Mouse (Mus musculus): ENCODE measurements around the gene Serhl. TPM values are rescaled to one million over a fixed set of nuclear protein-coding genes. Genes with fewer than 3 reads are reported as not detected.
"Not testable (repeated sequence)": the region's sequence is repeated elsewhere in the genome, so short reads cannot be mapped to it uniquely, and the experiment has no call there.

The Serhl gene
- total RNA-seq, 4 experiments from 2014 or later, result 8.5 to 13.7 (median 11.2) TPM

DNA sequence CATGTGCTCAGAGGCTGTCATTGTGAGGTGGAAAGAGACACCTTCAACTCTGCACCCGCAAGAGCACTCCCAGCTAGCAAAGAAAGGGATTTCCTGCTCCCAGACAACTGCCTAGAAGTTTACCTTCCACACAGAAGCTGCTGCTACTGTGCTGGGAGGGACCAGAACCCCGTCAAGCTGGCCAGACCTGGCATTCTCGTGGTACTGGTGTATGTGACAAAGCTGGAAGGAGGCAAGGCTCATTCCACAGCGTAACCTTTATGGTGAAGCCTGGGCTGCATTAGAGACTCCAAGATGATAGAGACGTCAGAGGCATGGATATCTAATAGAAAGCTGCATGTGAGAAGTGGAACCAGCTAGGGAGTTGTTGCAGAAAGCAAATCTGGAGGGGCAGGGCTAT is 35.3 kb downstream of the Serhl start:
- no peak for DNase-seq (ENCODE audit: low spot score in 2 of 2)

DNA sequence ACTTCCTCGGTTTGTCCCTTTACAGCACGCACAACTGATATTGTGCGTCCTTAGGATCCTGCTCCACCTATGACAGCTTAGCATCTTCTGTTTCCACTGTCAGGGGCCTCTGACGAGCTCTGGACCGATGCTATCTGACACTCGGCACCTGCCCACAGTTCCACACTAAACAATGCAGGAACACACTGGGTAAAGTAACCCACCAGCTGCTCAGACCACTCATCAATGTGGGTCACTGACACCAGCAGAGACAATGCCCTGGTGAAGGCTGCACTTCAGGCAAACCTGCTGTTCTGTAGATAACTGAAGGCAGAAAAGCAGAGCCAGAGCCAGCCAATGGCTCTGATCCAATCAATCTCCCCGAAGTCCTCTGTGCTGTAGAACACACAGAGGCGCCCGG is 37.3 kb downstream of the Serhl start:
- no peak for DNase-seq (ENCODE audit: low spot score in 2 of 2)

DNA sequence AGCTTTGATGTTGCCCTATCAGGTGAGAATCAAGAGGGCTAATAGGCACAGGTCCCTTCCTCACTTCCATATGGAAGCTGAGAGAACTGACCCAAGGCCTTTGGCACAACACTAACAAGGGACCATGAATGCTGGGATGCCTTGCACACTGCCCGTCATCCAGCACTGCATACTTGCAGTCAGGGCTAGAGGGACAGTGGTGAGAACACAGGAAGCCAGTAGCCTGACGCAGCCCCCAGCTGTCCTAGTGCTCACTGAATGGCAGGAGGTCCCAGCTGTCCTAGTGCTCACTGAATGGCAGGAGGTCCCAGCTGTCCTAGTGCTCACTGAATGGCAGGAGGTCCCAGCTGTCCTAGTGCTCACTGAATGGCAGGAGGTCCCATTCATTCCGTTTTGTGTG is 37.7 kb downstream of the Serhl start:
- DNase-seq (ENCODE audit: low spot score in 2 of 2), result not testable (repeated sequence)

DNA sequence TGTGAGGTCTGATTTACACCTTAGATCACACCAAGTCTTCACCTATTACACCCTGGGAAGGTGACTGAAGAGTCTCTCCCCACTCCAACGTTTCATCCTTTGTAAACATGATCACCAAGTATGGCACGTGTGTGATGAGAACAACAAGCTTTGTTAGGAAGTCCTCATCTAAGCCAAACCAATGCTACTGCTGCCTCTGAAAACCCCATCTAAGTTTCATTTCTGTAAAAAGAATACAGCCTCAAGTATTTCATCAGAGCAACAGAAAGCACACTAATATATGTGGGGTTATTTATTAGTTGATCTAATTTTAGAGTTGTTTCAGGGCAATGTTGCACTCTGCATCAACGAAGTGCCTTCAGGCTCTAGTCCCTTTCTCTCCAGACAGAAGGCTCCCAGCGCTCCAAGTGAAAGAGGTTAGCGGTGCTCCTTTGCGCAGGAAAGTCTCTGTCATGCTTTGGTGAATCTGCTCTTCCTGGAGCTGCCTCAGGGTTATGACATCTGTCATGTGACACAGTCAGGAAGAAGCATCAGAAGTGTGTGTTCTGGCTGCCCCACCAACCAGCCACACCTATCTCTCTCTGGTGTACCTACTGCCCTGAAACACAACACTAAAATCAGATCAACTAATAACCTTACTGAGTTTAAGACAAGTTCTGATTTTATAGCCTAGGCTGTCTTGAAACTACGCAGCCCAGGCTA is 40.4 kb downstream of the Serhl start:
- DNase-seq (ENCODE audit: low spot score in 2 of 2), result no peak

DNA sequence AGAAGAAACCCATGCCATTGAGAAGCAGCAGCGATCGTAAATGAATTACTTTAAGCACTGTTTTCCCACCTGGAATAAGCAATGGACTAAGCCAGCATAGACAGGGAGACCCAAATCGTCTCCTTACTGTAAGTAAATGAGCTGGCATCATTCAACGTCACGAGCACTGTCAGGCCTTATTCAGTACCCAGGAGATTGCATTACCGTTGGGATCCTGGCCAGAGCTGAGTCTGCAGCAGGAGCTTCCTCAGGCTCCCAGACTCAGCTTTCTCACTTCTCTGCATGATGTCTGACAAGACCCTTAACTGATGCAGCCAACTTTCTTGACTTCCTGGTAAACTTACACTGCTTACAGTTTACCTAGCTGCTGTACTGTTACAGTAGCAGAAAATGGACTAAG is 45.4 kb downstream of the Serhl start:
- DNase-seq (ENCODE audit: low spot score in 2 of 2), result no peak

DNA sequence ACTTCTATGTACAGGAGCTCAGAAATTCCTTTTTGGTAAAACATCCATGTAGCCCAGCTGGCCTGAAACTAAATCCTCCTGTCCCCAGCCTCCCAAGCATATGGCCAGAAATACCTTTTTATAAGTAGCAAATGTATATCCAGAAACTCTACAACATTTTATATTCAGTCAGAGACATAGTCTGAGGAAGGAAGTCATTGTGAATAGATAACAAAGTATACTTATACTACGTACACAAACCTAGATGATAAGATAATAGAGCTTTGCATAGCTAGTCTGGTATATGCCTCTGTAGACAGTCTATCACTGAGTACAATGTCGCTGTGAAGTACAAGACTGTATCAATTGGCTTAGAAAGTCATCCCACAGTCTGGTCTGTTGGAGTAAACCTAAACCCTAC is 46.3 kb downstream of the Serhl start:
- no peak for DNase-seq (ENCODE audit: low spot score in 2 of 2)

DNA sequence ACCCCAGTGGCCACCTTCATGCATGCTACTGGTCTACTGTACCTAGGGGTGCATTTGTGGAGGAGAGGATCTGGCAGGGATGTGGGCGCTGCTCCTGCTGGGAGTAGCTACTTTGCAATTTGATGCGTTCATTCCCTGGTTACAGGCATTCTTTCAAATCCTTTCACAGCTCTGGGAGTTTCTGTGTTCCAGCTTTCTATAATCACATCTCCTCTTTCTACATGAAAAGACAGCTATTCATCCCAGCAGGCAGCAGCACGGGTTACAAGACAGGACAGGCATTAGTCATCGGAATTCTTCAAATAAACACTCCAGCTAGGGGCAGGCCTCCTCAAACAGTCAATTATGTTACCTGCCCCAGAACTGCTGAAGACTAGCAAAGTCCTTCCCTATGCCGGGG is 53.6 kb downstream of the Serhl start:
- no peak for DNase-seq (ENCODE audit: low spot score in 2 of 2)

DNA sequence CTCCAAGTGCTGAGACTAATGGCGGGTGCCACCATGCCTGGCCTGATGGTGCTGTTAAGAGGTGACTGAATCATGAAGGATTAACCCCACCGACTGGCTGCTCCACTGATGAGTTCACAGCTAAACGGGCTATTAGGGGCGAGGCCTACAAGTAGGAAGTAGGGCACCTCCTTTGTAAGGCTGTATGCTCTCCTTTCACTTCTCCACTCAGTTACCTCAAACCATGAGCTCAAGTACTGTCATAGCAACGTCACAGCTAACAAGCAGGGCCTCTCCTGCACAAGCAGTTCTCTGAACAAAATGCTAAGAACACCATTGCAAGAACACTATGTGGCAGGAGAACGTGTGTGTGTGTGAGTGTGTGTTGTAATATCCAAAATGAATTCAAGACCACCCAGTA is 56.2 kb downstream of the Serhl start:
- no peak for DNase-seq (ENCODE audit: low spot score in 2 of 2)

DNA sequence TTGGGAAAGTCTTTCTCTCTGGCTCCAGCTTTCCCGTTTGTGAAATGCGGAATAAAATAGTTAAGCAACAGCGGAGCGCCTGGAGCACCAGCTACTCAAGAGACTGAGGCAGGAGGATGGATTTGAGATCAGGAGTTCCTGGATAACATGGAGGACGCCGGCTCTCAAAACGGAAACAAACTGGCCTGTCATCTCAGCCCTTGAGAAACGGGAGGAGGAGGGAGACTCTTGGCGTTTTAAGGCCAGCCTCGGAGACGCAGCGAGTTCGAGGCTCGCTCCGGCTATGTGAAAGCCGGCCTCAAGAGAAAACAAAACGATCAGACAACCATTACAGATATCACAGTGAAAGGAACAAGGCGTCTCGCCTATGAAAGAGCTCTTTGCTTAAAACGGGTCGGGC is 59.1 kb downstream of the Serhl start:
- DNase-seq (ENCODE audit: low spot score in 2 of 2), result peak in 1 of 2 experiments; percentile 27

DNA sequence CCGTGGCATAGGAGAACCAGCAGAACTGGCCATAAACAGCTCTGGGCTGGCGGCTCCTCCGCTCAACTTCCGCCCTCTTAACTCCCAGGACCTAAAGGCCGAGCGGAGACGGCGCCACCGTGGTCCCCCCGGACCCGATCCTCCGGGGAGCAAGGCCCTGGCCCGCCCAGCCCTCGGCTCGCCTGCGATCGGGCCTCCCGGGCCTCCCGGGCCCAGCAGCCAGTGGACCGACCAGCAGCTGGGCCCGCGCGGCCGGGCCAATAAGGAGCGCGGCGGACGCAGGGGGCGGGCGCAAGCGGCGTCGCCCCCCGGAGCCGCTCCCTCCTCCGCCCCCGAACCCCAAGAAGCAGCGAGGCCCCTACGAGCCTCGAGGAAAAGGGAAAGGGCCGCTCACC is 59.5 kb downstream of the Serhl start:
- no peak for DNase-seq (ENCODE audit: low spot score in 2 of 2)

DNA sequence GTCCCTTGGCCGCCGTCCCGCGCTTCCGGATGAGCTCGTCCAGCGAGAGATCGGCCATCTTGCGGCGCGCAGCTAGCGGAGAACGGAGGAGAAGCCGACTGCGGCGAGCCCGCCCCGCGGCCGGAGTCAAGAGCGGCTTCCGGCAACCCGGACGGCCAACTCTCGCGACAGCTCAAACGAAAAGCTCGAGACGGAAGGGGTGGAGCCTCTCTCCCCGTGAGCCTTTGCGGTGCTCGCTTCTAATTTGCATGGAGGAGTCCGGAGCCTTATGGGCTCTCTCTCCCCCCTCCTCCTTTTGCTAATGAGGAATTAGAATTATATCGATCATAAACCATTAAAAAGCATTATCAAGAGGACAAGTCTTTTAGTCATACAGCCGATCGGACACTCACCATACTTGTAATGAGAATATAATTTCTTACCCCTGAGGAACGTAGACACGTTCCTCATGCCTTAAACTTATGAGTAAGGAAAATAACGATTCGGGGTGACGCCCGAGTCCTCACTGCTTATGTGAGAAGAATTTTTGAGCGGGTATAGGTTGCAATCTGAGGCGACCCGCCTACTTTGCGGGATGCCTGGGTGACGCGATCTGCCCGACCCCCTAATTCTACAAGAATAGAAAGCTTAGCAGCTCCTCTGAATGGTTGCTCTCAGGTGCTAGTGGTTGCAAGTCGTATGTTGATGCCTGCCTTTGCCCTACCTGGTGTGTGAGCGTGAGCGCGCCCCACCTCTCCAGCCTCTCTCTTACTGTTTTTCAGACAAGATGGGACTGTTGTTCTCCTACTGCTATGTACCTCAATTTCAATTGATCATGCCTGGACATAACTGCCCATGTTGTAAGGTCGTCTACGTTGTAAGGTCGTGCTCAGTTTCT is 60.1 kb downstream of the Serhl start, which contains the start of gene Poldip3:
TSS of gene Poldip3 (minus strand) at position 189 of the 877 bp plus-strand sequence.
- DNase-seq (ENCODE audit: low spot score in 2 of 2), result peak; percentile 97 to 99

DNA sequence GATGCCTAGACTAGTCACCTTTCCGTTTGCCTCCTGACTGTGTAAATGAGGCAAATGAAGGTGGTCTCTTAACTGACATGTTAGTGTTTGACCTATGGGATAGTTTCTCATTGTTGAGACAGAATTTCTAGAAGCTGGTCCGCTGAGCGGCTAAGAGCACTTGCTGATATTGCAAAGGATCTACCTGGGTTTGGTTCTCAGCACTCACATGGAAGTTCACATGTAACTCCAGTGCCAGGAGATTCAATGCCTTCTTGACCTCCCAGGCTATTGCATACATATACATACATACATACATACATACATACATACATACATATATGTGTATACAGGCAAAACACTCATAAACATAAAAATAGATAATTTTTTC is 60.8 kb downstream of the Serhl start:
- DNase-seq (ENCODE audit: low spot score in 2 of 2), result no peak

DNA sequence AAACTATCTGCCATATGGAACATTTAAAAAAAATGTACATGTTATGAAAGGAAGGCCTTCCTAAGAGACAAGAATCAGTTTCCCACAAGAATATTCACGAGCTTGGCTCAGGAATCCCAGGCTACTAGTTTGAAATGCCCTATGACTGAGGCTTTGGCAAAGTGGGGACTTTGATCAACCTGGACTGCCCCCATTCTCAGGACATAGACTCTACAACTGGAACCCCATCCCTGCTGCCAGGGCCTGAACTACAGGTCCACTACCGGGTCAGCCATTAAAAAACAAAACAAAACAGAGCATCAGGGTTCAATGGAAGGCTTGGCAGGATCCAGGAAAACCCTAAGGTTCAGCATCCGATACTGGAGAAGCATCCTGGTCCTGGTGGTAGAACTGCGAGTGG is 61.4 kb downstream of the Serhl start:
- no peak for DNase-seq (ENCODE audit: low spot score in 2 of 2)

DNA sequence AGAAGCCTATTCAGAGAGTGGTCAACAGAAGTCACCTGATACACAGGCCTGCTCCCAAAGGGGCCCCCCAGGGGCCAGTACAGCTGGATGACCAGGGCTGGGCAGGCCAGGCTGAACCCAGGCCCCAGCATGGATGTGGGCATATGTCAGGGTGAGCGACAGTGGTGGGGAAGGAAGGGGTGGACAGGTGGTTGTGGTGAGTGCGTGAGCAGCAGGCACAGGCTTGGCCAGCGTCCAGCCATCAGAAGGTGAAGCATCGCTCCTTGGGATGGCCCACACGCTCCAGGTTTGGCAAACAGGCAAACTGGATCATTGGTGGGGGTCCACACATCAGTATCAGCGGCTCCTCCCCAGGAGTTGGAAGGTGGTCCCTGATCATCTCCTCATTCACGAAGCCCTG is 65.0 kb downstream of the Serhl start:
- DNase-seq (ENCODE audit: low spot score in 2 of 2), result no peak

DNA sequence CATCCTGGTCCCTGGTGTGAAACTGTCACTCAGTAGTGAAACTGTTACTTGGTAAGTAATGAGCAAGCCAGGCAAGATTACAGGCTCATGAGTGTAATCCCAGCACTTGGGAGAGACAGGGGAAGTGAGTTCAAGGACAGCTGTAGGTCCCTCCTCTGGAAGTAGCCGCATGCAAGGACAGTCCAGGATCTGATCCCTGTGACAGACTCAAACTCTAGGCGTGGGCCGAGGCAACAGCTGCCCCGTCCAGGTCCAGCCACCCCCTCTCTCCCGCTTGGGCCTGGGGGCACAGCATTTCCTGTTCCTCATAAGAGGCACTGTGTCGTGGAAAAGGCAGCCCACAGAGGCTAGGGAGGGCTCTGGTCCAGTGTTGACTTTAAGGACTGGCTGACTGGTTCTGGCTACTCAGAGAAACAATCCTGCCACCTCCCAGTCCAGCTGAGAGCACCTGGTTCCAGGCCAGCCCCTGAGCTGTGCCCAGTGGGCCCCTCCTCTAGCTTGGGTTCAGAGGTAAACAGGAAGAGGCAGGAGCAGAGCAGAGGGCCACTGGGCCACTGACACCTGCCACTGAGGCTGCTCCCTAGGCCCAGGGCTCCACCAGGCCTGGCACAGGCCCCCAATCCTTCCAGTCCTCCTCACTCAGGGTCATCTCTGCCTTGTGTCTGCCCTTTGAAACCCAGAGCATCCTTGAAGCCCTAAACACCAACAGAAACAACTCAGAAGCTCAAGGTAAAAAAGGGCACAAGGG is 66.5 kb downstream of the Serhl start:
- DNase-seq (ENCODE audit: low spot score in 2 of 2), result no peak

DNA sequence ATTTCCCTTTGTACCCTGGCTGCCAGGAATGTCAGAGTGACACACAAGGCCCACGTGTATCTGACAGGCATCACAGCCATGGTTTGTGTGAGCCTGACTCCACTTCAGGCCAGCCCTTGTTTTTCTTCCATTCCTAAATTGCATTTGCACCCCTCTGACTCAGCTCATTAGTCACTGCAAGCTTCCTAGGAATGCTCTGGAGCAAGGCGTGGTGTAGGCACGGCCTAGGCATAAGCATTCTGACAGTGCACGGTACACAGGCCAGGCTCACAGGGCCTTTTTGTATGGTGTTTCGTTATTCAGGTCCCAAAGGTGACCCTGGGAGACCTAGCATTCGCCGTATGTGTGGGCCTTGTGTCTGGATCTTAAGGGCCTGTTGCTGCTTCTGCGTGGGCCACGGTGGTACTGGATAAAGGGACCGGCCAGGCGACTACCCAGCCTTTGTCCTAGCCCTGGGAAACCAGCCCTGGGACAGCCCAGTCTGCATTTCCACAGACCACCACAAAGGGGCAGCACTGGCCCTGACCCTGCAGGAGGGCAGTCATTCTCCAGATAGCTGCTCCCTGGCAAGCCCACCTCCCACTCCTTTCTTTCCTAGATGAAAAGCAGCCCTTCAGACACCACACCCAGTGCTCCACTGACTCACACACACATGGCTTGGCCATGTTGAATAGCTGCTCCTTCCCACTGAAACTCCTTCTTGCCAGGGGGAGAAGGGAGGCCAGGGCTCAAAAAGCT is 67.8 kb downstream of the Serhl start:
- DNase-seq (ENCODE audit: low spot score in 2 of 2), result peak in 1 of 2 experiments; percentile 33

DNA sequence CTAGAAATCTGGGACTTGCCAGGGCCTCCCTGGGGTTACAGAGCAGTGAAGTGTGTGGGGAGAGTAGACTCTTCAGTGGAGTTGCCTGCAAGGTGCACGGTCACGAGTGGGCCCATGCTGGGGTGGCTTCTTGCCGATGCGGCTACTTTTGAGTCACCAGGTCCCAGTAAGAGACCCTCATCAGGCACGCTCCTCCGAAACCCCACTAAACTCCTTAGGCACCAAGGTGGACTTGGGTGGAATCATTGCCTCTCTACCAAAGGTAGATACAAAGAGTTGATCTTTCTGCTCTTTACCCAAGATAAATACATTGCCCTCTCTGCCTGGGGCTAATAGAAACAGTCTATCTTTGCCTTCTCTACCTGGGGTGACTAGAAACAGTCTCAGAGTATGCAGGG is 68.4 kb downstream of the Serhl start:
- DNase-seq (ENCODE audit: low spot score in 2 of 2), result no peak

DNA sequence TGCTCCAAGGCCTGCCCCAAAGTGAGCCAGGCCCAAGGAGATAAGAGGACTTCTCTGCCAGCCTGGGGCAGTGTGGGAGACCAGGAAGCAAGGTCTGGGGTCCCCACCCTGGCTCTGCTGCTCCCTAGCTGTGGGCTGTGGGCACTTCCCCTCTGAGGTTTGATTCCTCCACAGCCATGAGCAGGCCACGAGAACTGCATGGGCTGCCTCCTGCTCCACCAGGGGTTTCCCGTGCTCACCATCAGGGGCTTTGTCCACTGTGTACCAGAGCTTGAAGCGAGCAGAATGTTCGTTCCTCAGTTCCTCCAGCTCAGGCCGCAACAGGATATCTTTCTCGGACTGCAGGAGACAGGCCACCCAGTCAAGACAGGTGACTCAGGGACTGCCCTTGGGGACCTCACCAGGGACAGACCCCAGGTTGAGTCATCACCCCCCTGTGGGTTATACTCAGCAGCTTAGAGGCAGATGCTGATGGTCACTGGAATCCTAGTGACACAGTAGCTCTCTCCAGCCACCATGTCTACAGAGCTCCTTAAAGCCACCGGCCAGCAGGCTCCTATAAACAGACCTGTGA is 69.4 kb downstream of the Serhl start:
- DNase-seq (ENCODE audit: low spot score in 2 of 2), result no peak

DNA sequence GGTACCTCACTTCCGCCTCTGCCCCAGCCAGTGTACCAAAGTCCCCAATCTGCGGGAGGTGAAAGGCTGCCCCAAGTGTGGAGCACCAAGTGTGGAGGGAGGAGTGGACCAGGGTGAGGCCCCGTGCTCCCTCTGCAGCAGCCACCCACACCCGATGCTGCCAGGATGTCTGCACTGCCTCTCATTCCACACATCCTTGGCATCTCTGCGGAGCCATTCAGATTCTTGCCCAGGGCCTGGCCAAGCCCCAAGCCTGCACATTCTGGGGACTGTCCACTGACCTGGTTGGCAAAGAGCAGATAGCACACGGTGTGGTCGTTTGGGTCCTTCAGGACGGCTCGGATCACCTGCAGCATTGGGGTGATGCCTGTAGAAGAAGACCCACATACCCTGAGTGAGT is 70.5 kb downstream of the Serhl start:
- no peak for DNase-seq (ENCODE audit: low spot score in 2 of 2)

DNA sequence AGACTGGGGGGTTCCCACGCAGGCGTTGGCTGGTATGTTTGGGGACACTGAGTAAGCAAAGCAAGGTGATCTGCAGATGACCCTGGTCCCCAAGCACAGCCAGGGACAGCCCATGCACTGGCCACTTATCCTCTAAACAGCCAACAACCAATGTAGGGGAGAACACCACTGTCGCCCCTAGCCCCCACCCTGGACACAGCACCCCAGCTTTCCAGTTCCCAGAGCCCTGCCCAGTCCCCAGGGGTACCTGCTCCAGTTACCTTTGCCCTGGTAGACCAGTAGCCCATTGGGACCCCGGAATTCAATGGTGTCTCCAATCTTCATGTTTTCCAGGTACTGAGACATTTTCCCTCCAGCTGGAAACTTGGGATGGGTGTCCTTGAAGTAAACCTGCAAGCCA is 71.3 kb downstream of the Serhl start:
- DNase-seq (ENCODE audit: low spot score in 2 of 2), result no peak

All from layer of hippocampus, adult 8-10 months (tissue).